Mouse (Mus musculus) cortical plate, adult 2 months (tissue): ENCODE data around the gene Tshz2.

ENCODE experiments used
- CTCF ChIP-seq: fragments of 200-500 bp; IDR thresholded peaks from 2 replicates; pipeline ENCODE4 v1.5.1; 2011; ENCODE audit warnings: mild to moderate bottlenecking, control low read depth, low read length; ENCODE audit not compliant: insufficient read depth; ENCODE audit errors: extremely low read depth
- POLR2A ChIP-seq: fragments of 200-500 bp; IDR thresholded peaks from 2 replicates; pipeline ENCODE4 v1.6.1; 2011; ENCODE audit warnings: mild to moderate bottlenecking, low read length, control low read depth; ENCODE audit not compliant: insufficient read depth; ENCODE audit errors: extremely low read depth

DNA sequence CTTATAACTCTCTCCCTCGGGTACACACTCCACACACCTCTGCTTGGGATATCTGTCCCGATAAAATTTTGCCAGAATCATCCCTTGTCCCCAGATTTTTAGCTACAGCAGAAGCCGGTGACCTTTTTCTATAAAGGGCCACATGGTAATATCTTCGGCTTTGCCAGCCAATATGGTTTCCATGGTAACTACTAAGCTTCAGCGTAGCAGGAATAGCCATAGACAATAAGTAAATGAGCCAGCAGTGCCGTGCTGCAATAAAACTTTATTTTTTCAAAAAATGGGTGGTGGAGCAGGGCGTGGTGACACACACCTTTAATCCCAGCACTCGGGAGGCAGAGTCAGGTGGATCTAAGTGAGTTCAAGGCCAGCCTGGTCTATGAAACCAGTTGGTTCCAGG is 370.9 kb downstream of the Tshz2 start:
- no peak for TF ChIP-seq CTCF
- TF ChIP-seq POLR2A, result no peak
